Mouse (Mus musculus) myocyte (in vitro differentiated cells): ENCODE results near the gene Lurap1l.

ENCODE experiments used
- MYOG ChIP-seq, 3 experiments: IDR thresholded peaks; one replicate each; pipeline ENCODE4 v1.6.1; 2011; ENCODE audit warnings: control low read depth in 2 of 3, low read depth in 2 of 3, mild to moderate bottlenecking in 2 of 3; ENCODE audit not compliant: insufficient read length in 2 of 3, control insufficient read depth in 1 of 3, insufficient read depth in 1 of 3
- POLR2A ChIP-seq: IDR thresholded peaks from one replicate; pipeline ENCODE4 v1.6.1; 2011; ENCODE audit warnings: low read depth, mild to moderate bottlenecking, control low read depth, moderate library complexity; ENCODE audit not compliant: insufficient read length
- POLR2AphosphoS2 ChIP-seq: IDR thresholded peaks from one replicate; pipeline ENCODE4 v1.6.1; 2011; ENCODE audit warnings: low read depth, control low read depth; ENCODE audit not compliant: insufficient read length
- TCF12 ChIP-seq: IDR thresholded peaks from one replicate; pipeline ENCODE4 v1.6.1; 2011; ENCODE audit warnings: mild to moderate bottlenecking, control low read depth; ENCODE audit not compliant: poor library complexity, insufficient read depth, severe bottlenecking

DNA sequence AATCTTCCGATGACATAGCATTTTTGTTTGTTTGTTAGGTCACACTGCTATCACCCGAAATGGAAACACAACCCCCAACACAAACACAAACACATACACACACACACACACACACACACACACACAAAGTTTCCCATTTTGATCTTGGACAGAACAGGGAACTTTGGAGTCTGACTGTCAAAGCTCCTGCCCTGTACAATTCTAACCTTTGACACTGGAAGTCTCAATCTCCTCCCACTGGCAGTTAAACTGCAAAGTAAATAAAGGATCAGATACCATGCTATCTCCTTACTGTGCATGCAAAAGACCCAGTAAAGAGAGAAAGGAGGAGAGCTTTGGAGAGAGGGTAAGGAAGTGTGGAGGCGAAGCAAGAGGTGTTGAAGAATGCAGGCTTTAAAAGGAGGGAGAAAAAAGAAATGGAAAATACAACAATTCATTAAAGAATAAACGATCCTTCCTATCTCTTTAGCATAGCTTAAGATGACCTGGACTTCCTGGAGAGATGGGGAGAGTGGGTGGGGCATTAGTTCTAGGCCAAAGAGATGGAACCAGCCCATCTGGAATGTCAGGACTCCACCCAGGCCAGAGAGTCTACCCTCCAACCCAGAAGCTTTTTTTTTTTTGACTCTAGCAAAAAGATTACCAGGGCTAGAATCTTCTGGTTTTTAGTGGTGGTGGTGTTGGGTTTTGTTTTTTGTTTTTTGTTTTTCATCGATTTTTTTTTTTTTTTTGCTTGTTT is 36.2 kb upstream of the Lurap1l start:
- TF ChIP-seq POLR2AphosphoS2, result no peak
- TF ChIP-seq MYOG (IDR thresholded peaks at IDR 0.05; ENCODE audit: control insufficient read depth in 1 of 3, insufficient read depth in 1 of 3, insufficient read length in 2 of 3, low read depth in 2 of 3), result no peak
- no peak for TF ChIP-seq POLR2A
- TF ChIP-seq TCF12, result no peak
